Mouse (Mus musculus): ENCODE results near the gene Cacna1b. TPM values are rescaled to one million over a fixed set of nuclear protein-coding genes. Genes with fewer than 3 reads are reported as not detected.

The Cacna1b gene
- polyA plus RNA-seq, 2 experiments, result 0.03 TPM; not detected in 1

GRCm38 (mm10) chr2:24717461-24717860, 45.5 kb downstream of the Cacna1b start:
- no peaks in the 10 kb centered on the region for H3K4me1 ChIP-seq (replicated peaks; ENCODE audit: control insufficient read depth in 2 of 2, insufficient read depth in 2 of 2, low read length in 1 of 2)
- no peaks in the 10 kb centered on the region for H3K27me3 ChIP-seq (ENCODE audit: control insufficient read depth, insufficient read depth, low read length)
- no peaks in the 10 kb centered on the region for H3K9me3 ChIP-seq (ENCODE audit: control insufficient read depth, low read length)
- H3K27ac ChIP-seq, result no peak overlapping the region
- DNase-seq (ENCODE audit: low read depth in 3 of 3, low spot score in 3 of 3) (no peak), ATAC-seq (ENCODE audit: insufficient read depth) (no peak)
- H3K4me3 ChIP-seq (ENCODE audit: insufficient read depth in 1 of 2, low read depth in 2 of 2, low read length in 2 of 2), result no peak overlapping the region
- no peak overlapping the region for H3K9ac ChIP-seq (replicated peaks)
- H3K36me3 ChIP-seq (replicated peaks; ENCODE audit: control insufficient read depth, insufficient read depth, low read depth), result no peaks in the 10 kb centered on the region
- no peak overlapping the region for H3K4me2 ChIP-seq (ENCODE audit: low read depth)
- TF ChIP-seq EP300 (IDR thresholded peaks at IDR 0.05; ENCODE audit: low read depth) (no peak), CTCF (IDR thresholded peaks at IDR 0.05; ENCODE audit: low read depth) (no peak)
- 71% methylated on average over 4 of the region's 4 CpGs for WGBS (ENCODE audit: insufficient replicate concordance)

GRCm38 (mm10) chr2:24705929-24706328, 57.0 kb downstream of the Cacna1b start:
- Histone ChIP-seq H3K4me3 (ENCODE audit: insufficient read depth in 1 of 2, low read depth in 2 of 2, low read length in 2 of 2) (no peak overlapping the region), H3K4me1 (replicated peaks; ENCODE audit: control insufficient read depth in 2 of 2, insufficient read depth in 2 of 2, low read length in 1 of 2) (no peaks in the 10 kb centered on the region), H3K27me3 (ENCODE audit: control insufficient read depth, insufficient read depth, low read length) (no peaks in the 10 kb centered on the region), H3K27ac (no peak overlapping the region), H3K4me2 (ENCODE audit: low read depth) (no peak overlapping the region), H3K36me3 (replicated peaks; ENCODE audit: control insufficient read depth, insufficient read depth, low read depth) (no peaks in the 10 kb centered on the region), H3K9me3 (ENCODE audit: control insufficient read depth, low read length) (no peaks in the 10 kb centered on the region), H3K9ac (replicated peaks) (no peak overlapping the region)
- DNase-seq (ENCODE audit: low read depth in 3 of 3, low spot score in 3 of 3) (no peak), ATAC-seq (ENCODE audit: insufficient read depth) (no peak)
- WGBS (ENCODE audit: insufficient replicate concordance), result 65% methylated on average over 10 of the region's 10 CpGs
- no peak for TF ChIP-seq EP300 (IDR thresholded peaks at IDR 0.05; ENCODE audit: low read depth)

GRCm38 (mm10) chr2:24702208-24702957, 60.6 kb downstream of the Cacna1b start:
- ATAC-seq (ENCODE audit: insufficient read depth) (no peak), DNase-seq (ENCODE audit: low read depth in 3 of 3, low spot score in 3 of 3) (no peak)
- Histone ChIP-seq H3K4me3 (ENCODE audit: insufficient read depth in 1 of 2, low read depth in 2 of 2, low read length in 2 of 2) (no peak overlapping the region), H3K4me2 (ENCODE audit: low read depth) (no peak overlapping the region), H3K9me3 (ENCODE audit: control insufficient read depth, low read length) (no peaks in the 10 kb centered on the region), H3K27me3 (ENCODE audit: control insufficient read depth, insufficient read depth, low read length) (no peaks in the 10 kb centered on the region), H3K4me1 (replicated peaks; ENCODE audit: control insufficient read depth in 2 of 2, insufficient read depth in 2 of 2, low read length in 1 of 2) (no peaks in the 10 kb centered on the region), H3K9ac (replicated peaks) (no peak overlapping the region), H3K27ac (no peak overlapping the region), H3K36me3 (replicated peaks; ENCODE audit: control insufficient read depth, insufficient read depth, low read depth) (no peaks in the 10 kb centered on the region)
- TF ChIP-seq EP300 (IDR thresholded peaks at IDR 0.05; ENCODE audit: low read depth), result no peak
- no peak for TF ChIP-seq CTCF (IDR thresholded peaks at IDR 0.05; ENCODE audit: low read depth)
- WGBS (ENCODE audit: insufficient replicate concordance), result 53% methylated on average over 3 of the region's 3 CpGs

- Histone ChIP-seq H3K36me3 (replicated peaks; ENCODE audit: control insufficient read depth, insufficient read depth, low read depth) (no peaks in the 10 kb centered on the region), H3K4me1 (replicated peaks; ENCODE audit: control insufficient read depth in 2 of 2, insufficient read depth in 2 of 2, low read length in 1 of 2) (no peaks in the 10 kb centered on the region), H3K4me2 (ENCODE audit: low read depth) (no peak overlapping the region), H3K9me3 (ENCODE audit: control insufficient read depth, low read length) (no peaks in the 10 kb centered on the region), H3K27ac (no peak overlapping the region), H3K27me3 (ENCODE audit: control insufficient read depth, insufficient read depth, low read length) (no peaks in the 10 kb centered on the region), H3K9ac (replicated peaks) (no peak overlapping the region), H3K4me3 (ENCODE audit: insufficient read depth in 1 of 2, low read depth in 2 of 2, low read length in 2 of 2) (no peak overlapping the region)
- 65% methylated on average over 8 of the region's 8 CpGs for WGBS (ENCODE audit: insufficient replicate concordance)
- TF ChIP-seq CTCF (IDR thresholded peaks at IDR 0.05; ENCODE audit: low read depth) (no peak), EP300 (IDR thresholded peaks at IDR 0.05; ENCODE audit: low read depth) (no peak)
- no peak for DNase-seq (ENCODE audit: low read depth in 3 of 3, low spot score in 3 of 3)
- no peak for ATAC-seq (ENCODE audit: insufficient read depth)
Measured at GRCm38 (mm10) chr2:24697281-24697980, 65.5 kb downstream of the Cacna1b start.

GRCm38 (mm10) chr2:24692371-24692770, 70.6 kb downstream of the Cacna1b start:
- Histone ChIP-seq H3K4me3 (ENCODE audit: insufficient read depth in 1 of 2, low read depth in 2 of 2, low read length in 2 of 2) (no peak overlapping the region), H3K9me3 (ENCODE audit: control insufficient read depth, low read length) (no peaks in the 10 kb centered on the region), H3K4me1 (replicated peaks; ENCODE audit: control insufficient read depth in 2 of 2, insufficient read depth in 2 of 2, low read length in 1 of 2) (no peaks in the 10 kb centered on the region), H3K27me3 (ENCODE audit: control insufficient read depth, insufficient read depth, low read length) (no peaks in the 10 kb centered on the region), H3K27ac (no peak overlapping the region), H3K36me3 (replicated peaks; ENCODE audit: control insufficient read depth, insufficient read depth, low read depth) (no peaks in the 10 kb centered on the region), H3K4me2 (ENCODE audit: low read depth) (no peak overlapping the region), H3K9ac (replicated peaks) (no peak overlapping the region)
- ATAC-seq (ENCODE audit: insufficient read depth) (no peak), DNase-seq (ENCODE audit: low read depth in 3 of 3, low spot score in 3 of 3) (no peak)
- TF ChIP-seq CTCF (IDR thresholded peaks at IDR 0.05; ENCODE audit: low read depth) (no peak), EP300 (IDR thresholded peaks at IDR 0.05; ENCODE audit: low read depth) (no peak)
- 59% methylated on average over 2 of the region's 2 CpGs for WGBS (ENCODE audit: insufficient replicate concordance)
